Mouse (Mus musculus) embryonic facial prominence, embryonic 15.5 days (tissue): ENCODE data around the gene Ang. TPM values are rescaled to one million over a fixed set of nuclear protein-coding genes. Genes with fewer than 3 reads are reported as not detected.

Source experiments
- ATAC-seq: fragments of 200-750 bp; cut with Nextera tagmentation; 2 replicates; pipeline ENCODE4 v1.8.0; 2017; ENCODE audit warnings: low read depth, moderate TSS enrichment; ENCODE audit not compliant: insufficient number of reproducible peaks, low FRiP score, low TSS enrichment
- H3K27ac ChIP-seq: fragments of 300-500 bp; sonication (generic); replicated peaks from 2 replicates; pipeline ENCODE4 v1.5.1; 2015; ENCODE audit warnings: mild to moderate bottlenecking, inconsistent platforms
- H3K27me3 ChIP-seq: fragments of 300-500 bp; sonication (generic); 2 replicates; pipeline ENCODE4 v1.6.1; 2015; ENCODE audit warnings: inconsistent platforms
- H3K36me3 ChIP-seq: fragments of 300-500 bp; sonication (generic); 2 replicates; pipeline ENCODE4 v1.6.1; 2015; ENCODE audit warnings: mild to moderate bottlenecking, inconsistent platforms
- H3K4me1 ChIP-seq: fragments of 300-500 bp; sonication (generic); 2 replicates; pipeline ENCODE4 v1.6.1; 2015; ENCODE audit warnings: inconsistent platforms
- H3K4me2 ChIP-seq: fragments of 300-500 bp; sonication (generic); replicated peaks from 2 replicates; pipeline ENCODE4 v1.6.1; 2015; ENCODE audit warnings: mild to moderate bottlenecking, inconsistent platforms
- H3K4me3 ChIP-seq: fragments of 300-500 bp; sonication (generic); replicated peaks from 2 replicates; pipeline ENCODE4 v1.5.1; 2015; ENCODE audit warnings: mild to moderate bottlenecking, inconsistent platforms
- H3K9ac ChIP-seq: fragments of 300-500 bp; sonication (generic); 2 replicates; pipeline ENCODE4 v1.6.1; 2015; ENCODE audit warnings: inconsistent platforms
- H3K9me3 ChIP-seq: fragments of 300-500 bp; sonication (generic); replicated peaks from 2 replicates; pipeline ENCODE4 v1.6.1; 2016; ENCODE audit warnings: inconsistent platforms
- WGBS: fragments of 180-500 bp; shearing (Covaris S2); methylation state at CpG from one replicate; pipeline ENCODE4 v1.1.7; 2015; 5-methylcytosine and 5-hydroxymethylcytosine counted together
- polyA plus RNA-seq: library from polyadenylated mRNA; unstranded; fragments of >200 nt; fragmentation: Nextera tagmentation; extraction: Ambion mirVana; gene quantifications from 2 replicates; pipeline ENCODE4 v1.2.1, GENCODE M21; 2015

Ang gene
- polyA plus RNA-seq, result 8.2 and 11.0 TPM in 2 replicates

GRCm38 (mm10) chr14:51090921-51091900 is at the start of gene Ang, which contains the start of gene Rnase4:
TSS of gene Ang (plus strand) at chr14:51091150.
TSS of gene Rnase4 (plus strand) at chr14:51091077.
- Histone ChIP-seq H3K27me3 (no peaks in the 10 kb centered on the region), H3K36me3 (no peaks in the 10 kb centered on the region), H3K4me1 (peaks cover 14% of the 10 kb centered on the region; the same call in 1 of the 2 replicates), H3K9me3 (no peaks in the 10 kb centered on the region), H3K4me2 (peak within 1 kb of the TSS; percentile 76), H3K9ac (peak within 1 kb of the TSS; percentile 42), H3K27ac (peak within 1 kb of the TSS; percentile 93), H3K4me3 (peak within 1 kb of the TSS; percentile 85)
- peak; percentile 32 for ATAC-seq
- WGBS, result 5% methylated on average over 33 of the region's 33 CpGs

DNA sequence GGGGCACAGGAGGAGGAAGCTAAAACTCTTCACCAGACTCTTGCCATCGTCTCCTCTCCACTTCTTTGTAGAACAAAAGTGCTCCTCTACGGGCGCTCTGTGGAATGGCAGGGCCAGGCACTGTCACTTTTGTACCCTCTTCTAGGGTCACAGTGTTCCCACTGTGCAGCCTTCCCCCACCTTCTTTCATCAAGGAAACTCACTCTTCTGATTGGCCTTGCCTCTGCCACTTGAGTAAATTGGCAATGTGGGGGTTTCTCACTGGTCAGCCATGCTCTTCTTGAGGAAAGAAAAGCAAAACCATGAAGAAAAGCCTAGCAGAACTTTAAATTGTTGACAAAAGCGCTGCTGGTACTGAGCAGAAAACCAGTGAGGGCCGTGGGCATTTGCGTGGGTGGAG is 49.2 kb upstream of the Ang start, which contains the start of gene Rnase9:
TSS of gene Rnase9 (minus strand) at position 101 of the 400 bp plus-strand sequence.
- Histone ChIP-seq H3K4me1 (no peaks in the 10 kb centered on the region), H3K4me3 (no peak within 1 kb of the TSS), H3K36me3 (no peaks in the 10 kb centered on the region), H3K9ac (no peak within 1 kb of the TSS), H3K4me2 (no peak within 1 kb of the TSS), H3K27ac (no peak within 1 kb of the TSS), H3K27me3 (no peaks in the 10 kb centered on the region), H3K9me3 (no peaks in the 10 kb centered on the region)
- WGBS, result 74% methylated on average over 6 of the region's 6 CpGs
- ATAC-seq, result no peak

DNA sequence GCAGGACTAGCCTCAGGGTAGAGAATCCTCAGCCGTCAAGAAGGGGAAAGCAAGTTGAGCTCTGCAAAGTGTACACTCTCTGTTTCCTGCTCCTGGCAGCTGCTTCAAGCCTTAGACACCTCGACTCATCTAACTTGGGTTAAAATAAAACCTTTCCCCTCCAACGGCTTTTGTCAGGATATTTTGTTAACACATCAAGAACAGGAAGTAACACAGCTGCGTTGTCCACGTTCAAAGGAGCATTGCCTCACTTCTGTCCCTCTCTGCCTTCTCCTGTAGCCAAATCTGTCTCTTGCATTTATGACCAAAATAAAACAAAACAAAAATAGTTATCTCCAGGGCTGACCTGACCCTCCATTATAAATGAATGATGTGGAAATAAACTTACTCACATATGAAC is 43.1 kb upstream of the Ang start:
- no peaks in the 10 kb centered on the region for H3K9me3 ChIP-seq
- H3K27me3 ChIP-seq, result no peaks in the 10 kb centered on the region
- no peak overlapping the region for H3K9ac ChIP-seq
- H3K4me2 ChIP-seq, result no peak overlapping the region
- 27% methylated on average over 5 of the region's 5 CpGs for WGBS
- no peaks in the 10 kb centered on the region for H3K36me3 ChIP-seq
- no peak overlapping the region for H3K4me3 ChIP-seq
- no peaks in the 10 kb centered on the region for H3K4me1 ChIP-seq
- no peak overlapping the region for H3K27ac ChIP-seq
- ATAC-seq, result no peak

DNA sequence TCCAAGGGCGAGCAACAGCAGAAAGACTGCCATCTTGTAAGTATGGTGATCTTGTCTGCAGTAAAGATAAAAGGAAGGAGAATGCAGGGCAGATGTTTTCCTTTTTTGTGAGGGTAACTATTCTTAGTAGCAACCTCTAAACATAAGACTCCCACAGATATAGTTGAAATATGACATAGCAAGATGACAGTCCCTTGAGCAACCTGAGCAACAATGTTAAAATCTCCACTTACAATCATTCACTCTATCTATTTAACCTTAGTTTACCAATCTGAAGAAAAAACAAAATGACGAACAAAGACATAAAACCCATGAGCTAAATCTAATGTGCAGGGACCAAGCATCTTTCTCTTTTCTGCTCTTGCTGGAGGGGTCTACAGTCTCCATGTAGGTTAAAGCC is 40.9 kb upstream of the Ang start, which contains the start of gene Rnase11:
TSS of gene Rnase11 (minus strand) at position 101 of the 400 bp plus-strand sequence.
- Histone ChIP-seq H3K4me3 (no peak within 1 kb of the TSS), H3K4me1 (no peaks in the 10 kb centered on the region), H3K27ac (no peak within 1 kb of the TSS), H3K9me3 (no peaks in the 10 kb centered on the region), H3K9ac (no peak within 1 kb of the TSS), H3K27me3 (no peaks in the 10 kb centered on the region), H3K4me2 (no peak within 1 kb of the TSS), H3K36me3 (no peaks in the 10 kb centered on the region)
- no peak for ATAC-seq
- WGBS, result 79% methylated on average over 2 of the region's 2 CpGs

- Histone ChIP-seq H3K27ac (no peak overlapping the region), H3K4me3 (no peak overlapping the region), H3K27me3 (no peaks in the 10 kb centered on the region), H3K9ac (no peak overlapping the region), H3K4me2 (no peak overlapping the region), H3K9me3 (no peaks in the 10 kb centered on the region), H3K36me3 (no peaks in the 10 kb centered on the region), H3K4me1 (no peaks in the 10 kb centered on the region)
- 47% methylated on average over 5 of the region's 5 CpGs for WGBS
- ATAC-seq, result no peak
Observed at GRCm38 (mm10) chr14:51051941-51052340, 39.0 kb upstream of the Ang start.

DNA sequence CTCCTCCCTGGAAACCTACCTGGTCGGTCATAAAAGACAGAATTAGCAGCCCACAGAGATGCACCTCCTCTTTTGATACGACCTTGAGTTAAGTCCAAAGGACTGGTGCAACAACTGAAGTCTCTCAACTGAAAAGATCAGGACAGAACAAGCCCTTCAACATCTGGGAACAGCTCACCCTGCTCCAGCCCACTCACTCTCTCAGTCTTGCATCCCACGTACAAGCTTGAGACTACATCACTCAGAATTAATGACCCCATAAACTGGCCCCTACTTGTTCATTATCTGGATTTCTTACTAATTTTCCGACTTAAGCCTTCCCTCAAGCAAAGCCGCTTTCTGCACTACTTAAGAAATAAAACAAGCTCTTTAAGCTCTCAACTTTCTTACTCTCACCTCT is 37.8 kb upstream of the Ang start:
- H3K27ac ChIP-seq, result no peak overlapping the region
- ATAC-seq, result no peak
- H3K9me3 ChIP-seq, result no peaks in the 10 kb centered on the region
- H3K27me3 ChIP-seq, result no peaks in the 10 kb centered on the region
- no peaks in the 10 kb centered on the region for H3K36me3 ChIP-seq
- no peak overlapping the region for H3K4me2 ChIP-seq
- H3K4me3 ChIP-seq, result no peak overlapping the region
- H3K9ac ChIP-seq, result no peak overlapping the region
- 61% methylated on average over 5 of the region's 5 CpGs for WGBS
- H3K4me1 ChIP-seq, result no peaks in the 10 kb centered on the region

GRCm38 (mm10) chr14:51054243-51055237 is 36.4 kb upstream of the Ang start:
- no peak overlapping the region for H3K9ac ChIP-seq
- no peak for ATAC-seq
- H3K27me3 ChIP-seq, result no peaks in the 10 kb centered on the region
- no peaks in the 10 kb centered on the region for H3K4me1 ChIP-seq
- no peak overlapping the region for H3K4me3 ChIP-seq
- 47% methylated on average over 13 of the region's 13 CpGs for WGBS
- H3K9me3 ChIP-seq, result no peaks in the 10 kb centered on the region
- H3K36me3 ChIP-seq, result no peaks in the 10 kb centered on the region
- no peak overlapping the region for H3K4me2 ChIP-seq
- no peak overlapping the region for H3K27ac ChIP-seq

- Histone ChIP-seq H3K27ac (no peak within 1 kb of the TSS), H3K27me3 (no peaks in the 10 kb centered on the region), H3K9ac (no peak within 1 kb of the TSS), H3K4me1 (no peaks in the 10 kb centered on the region), H3K9me3 (no peaks in the 10 kb centered on the region), H3K4me2 (no peak within 1 kb of the TSS), H3K36me3 (no peaks in the 10 kb centered on the region), H3K4me3 (no peak within 1 kb of the TSS)
- no peak for ATAC-seq
- WGBS, result 56% methylated on average over 9 of the region's 9 CpGs
Observed at GRCm38 (mm10) chr14:51057401-51057831, 33.5 kb upstream of the Ang start, which contains the start of gene Rnase12. TSS of gene Rnase12 (minus strand) at chr14:51057661.

GRCm38 (mm10) chr14:51060761-51061160 is 30.2 kb upstream of the Ang start:
- no peaks in the 10 kb centered on the region for H3K9me3 ChIP-seq
- H3K4me1 ChIP-seq, result 0 out of 2 replicates have a peak, but pooled peaks cover 4% of the 10 kb centered on the region
- no peak overlapping the region for H3K4me3 ChIP-seq
- H3K27ac ChIP-seq, result no peak overlapping the region
- ATAC-seq, result no peak
- no peak overlapping the region for H3K9ac ChIP-seq
- no peaks in the 10 kb centered on the region for H3K27me3 ChIP-seq
- 87% methylated on average over 5 of the region's 5 CpGs for WGBS
- no peak overlapping the region for H3K4me2 ChIP-seq
- H3K36me3 ChIP-seq, result no peaks in the 10 kb centered on the region

- Histone ChIP-seq H3K36me3 (no peaks in the 10 kb centered on the region), H3K9ac (no peak overlapping the region), H3K9me3 (no peaks in the 10 kb centered on the region), H3K27me3 (no peaks in the 10 kb centered on the region), H3K4me2 (no peak overlapping the region), H3K4me3 (no peak overlapping the region), H3K4me1 (peaks cover 6% of the 10 kb centered on the region), H3K27ac (no peak overlapping the region)
- 77% methylated on average over 5 of the region's 5 CpGs for WGBS
- ATAC-seq, result no peak
Observed at GRCm38 (mm10) chr14:51068956-51069355, 22.0 kb upstream of the Ang start.

DNA sequence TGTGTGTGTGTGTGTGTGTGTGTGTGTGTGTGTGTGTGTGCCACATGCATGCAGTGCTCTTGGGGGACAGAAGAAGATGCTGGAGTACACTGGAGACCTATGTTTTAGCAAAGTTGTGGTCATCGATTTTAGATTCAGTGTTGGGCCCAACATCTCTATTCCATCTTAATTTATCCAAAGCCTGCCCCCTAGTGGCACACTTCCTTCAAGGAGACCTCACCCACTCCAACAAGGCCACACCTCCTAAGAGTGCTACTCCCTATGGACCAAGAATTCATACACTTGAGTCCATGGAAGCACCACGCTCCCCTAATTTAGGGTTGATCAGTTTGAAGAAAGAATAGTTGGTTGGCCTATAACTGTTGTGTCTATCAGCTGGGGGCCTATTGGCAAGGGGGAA is 21.3 kb upstream of the Ang start:
- H3K4me3 ChIP-seq, result no peak overlapping the region
- H3K9ac ChIP-seq, result no peak overlapping the region
- H3K27ac ChIP-seq, result no peak overlapping the region
- no peaks in the 10 kb centered on the region for H3K9me3 ChIP-seq
- H3K27me3 ChIP-seq, result no peaks in the 10 kb centered on the region
- no peaks in the 10 kb centered on the region for H3K36me3 ChIP-seq
- no peak for ATAC-seq
- peaks cover 6% of the 10 kb centered on the region for H3K4me1 ChIP-seq
- H3K4me2 ChIP-seq, result no peak overlapping the region
- 90% methylated on average over 2 of the region's 2 CpGs for WGBS
